Mouse (Mus musculus) forebrain, embryonic 10.5 days (tissue): ENCODE measurements around the gene Cdk14. TPM values are rescaled to one million over a fixed set of nuclear protein-coding genes. Genes with fewer than 3 reads are reported as not detected.
A peak's percentile ranks its signal among the peaks of the same experiment; 100 is the strongest.

Experiments used
- DNase-seq: peaks from one replicate; pipeline ENCODE4 v3.0.0-alpha.2; 2017; ENCODE audit warnings: low spot score; ENCODE audit errors: extremely low spot score
- H3K27ac ChIP-seq: fragments of 300-500 bp; sonication (generic); 2 replicates; pipeline ENCODE4 v1.5.1; 2016; ENCODE audit warnings: mild to moderate bottlenecking
- H3K27me3 ChIP-seq: fragments of 300-500 bp; sonication (generic); 2 replicates; pipeline ENCODE4 v1.6.1; 2016; ENCODE audit warnings: mild to moderate bottlenecking; ENCODE audit not compliant: poor library complexity, severe bottlenecking
- H3K36me3 ChIP-seq: fragments of 300-500 bp; sonication (generic); replicated peaks from 2 replicates; pipeline ENCODE4 v1.6.1; 2016; ENCODE audit warnings: mild to moderate bottlenecking, moderate library complexity
- H3K4me1 ChIP-seq: fragments of 300-500 bp; sonication (generic); 2 replicates; pipeline ENCODE4 v1.6.1; 2016
- H3K4me3 ChIP-seq: fragments of 300-500 bp; sonication (generic); 2 replicates; pipeline ENCODE4 v1.5.1; 2016; ENCODE audit warnings: mild to moderate bottlenecking, moderate library complexity
- H3K9me3 ChIP-seq: fragments of 300-500 bp; sonication (generic); 2 replicates; pipeline ENCODE4 v1.6.1; 2016; ENCODE audit warnings: mild to moderate bottlenecking, moderate library complexity
- WGBS: fragments of 180-500 bp; shearing (Covaris S2); methylation state at CpG from one replicate; pipeline ENCODE4 v1.1.7; 2016; 5-methylcytosine and 5-hydroxymethylcytosine counted together
- polyA plus RNA-seq: library from polyadenylated mRNA; unstranded; fragments of >200 nt; fragmentation: Nextera tagmentation; extraction: Ambion mirVana; gene quantifications from 2 replicates; pipeline ENCODE4 v1.2.1, GENCODE M21; 2016

The Cdk14 gene
- polyA plus RNA-seq = 9.5 and 9.6 TPM in 2 replicates

DNA sequence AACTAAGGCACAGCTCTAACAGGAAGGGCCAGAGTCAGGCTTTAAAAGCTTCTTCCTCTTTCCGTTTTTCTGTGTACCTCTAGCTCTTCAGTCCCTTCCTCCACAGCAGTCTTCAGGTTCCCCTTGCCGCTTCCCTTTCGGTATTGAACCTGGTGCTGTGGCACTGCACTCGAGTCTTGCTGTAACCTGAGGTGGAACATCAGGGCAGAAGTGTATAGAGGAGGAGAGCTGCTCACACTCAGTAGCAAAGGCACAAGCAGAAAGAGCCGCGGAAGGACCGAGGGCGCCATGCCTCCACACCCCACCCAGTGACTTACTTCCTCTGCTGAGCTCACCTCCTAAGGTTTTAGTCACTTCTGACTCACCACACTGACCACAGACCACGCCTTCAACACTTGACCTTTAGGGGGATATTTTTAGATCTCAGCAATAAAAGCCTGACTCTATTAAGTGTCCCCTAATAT, at the start of gene Cdk14:
Cdk14 (minus strand) TSS at position 321 of the 464 bp plus-strand sequence.
- no peak within 1 kb of the TSS for H3K4me3 ChIP-seq
- 86% methylated on average over 9 of the region's 9 CpGs for WGBS
- H3K36me3 ChIP-seq = no peaks in the 10 kb centered on the region
- H3K4me1 ChIP-seq = no peaks in the 10 kb centered on the region
- no peak for DNase-seq
- no peaks in the 10 kb centered on the region for H3K9me3 ChIP-seq
- H3K27me3 ChIP-seq = no peaks in the 10 kb centered on the region
- no peak within 1 kb of the TSS for H3K27ac ChIP-seq

DNA sequence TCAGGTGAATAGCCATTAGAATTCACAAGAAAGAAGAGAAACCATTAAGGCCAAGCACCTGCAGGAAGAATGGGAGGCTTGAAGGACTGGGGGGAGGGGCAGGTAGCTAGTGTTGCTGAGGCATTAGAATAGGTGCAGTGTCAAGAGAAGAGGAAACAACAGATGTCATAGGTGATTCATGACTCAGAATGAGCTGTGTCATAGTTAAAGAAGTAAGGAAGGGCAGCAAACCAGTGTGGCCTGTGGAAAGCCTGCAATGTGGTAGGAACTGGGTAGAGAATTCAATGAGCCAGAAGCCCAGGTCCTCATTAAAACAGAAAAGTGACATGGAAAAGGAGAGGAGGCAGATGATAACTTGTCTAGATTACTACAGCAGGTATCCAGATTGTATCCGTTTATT, 45.1 kb upstream of the Cdk14 start:
- WGBS = 86% methylated on average over 1 of the region's 1 CpGs
- DNase-seq = no peak
- H3K4me3 ChIP-seq = no peak overlapping the region
- no peaks in the 10 kb centered on the region for H3K4me1 ChIP-seq
- H3K9me3 ChIP-seq = no peaks in the 10 kb centered on the region
- no peaks in the 10 kb centered on the region for H3K27me3 ChIP-seq
- no peaks in the 10 kb centered on the region for H3K36me3 ChIP-seq
- H3K27ac ChIP-seq = no peak overlapping the region

DNA sequence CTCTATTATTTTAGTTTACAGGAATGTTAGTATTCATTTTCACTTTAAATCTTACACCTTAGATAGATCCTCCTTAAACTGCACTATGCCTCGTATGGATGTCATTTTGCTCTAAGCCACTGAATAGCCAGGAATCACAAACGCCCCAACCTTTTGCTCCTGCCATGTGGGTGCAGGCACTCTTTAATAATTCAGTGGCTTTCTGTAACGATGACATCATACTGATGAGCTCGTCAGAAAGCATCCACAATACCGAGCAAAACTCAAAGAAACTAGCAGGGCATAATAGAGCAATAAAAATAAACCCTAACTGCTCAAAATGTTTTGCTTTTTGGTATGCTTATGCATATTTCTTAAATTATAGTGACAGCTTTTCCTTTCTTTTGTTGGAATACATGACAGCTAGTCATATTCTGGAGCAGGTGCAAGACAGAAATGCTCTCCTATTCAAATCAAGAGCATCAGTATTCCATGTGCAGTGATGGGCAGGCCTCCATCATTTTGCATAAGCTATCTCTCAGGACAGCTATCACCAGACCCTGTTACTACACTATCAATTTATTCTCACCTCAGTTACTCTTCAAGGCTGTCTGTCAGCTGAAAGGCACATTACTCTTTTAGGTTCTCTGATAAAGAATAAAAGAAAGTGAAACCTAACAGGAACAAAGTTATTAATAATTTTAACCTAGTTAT, 11.8 kb upstream of the Cdk14 start:
- no peak for DNase-seq
- 86% methylated on average over 5 of the region's 5 CpGs for WGBS
- Histone ChIP-seq H3K27me3 (no peaks in the 10 kb centered on the region), H3K27ac (no peak overlapping the region), H3K36me3 (no peaks in the 10 kb centered on the region), H3K4me1 (no peaks in the 10 kb centered on the region), H3K9me3 (no peaks in the 10 kb centered on the region), H3K4me3 (no peak overlapping the region)

DNA sequence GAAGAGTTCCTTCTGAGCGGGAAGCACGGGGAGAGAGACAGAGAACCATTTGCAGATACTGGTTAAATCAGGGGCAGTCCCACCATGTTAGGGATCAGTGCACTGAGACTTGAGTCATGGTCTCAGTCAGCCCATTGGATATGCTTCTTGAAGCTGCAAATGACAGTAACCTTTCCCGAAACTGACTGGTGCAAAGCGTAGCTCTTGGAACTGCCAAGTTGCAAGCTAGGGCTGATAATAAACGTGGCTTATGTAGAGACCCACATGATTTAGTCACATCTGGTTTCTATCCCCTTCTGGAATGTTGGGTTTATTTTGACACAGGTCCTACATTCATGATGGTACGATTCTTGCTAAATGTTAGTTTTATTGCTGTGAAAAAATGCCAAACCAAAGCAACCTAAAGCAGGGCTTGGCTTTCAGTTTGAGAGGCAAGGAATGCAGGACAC, 3.6 kb upstream of the Cdk14 start:
- 80% methylated on average over 6 of the region's 6 CpGs for WGBS
- Histone ChIP-seq H3K9me3 (no peaks in the 10 kb centered on the region), H3K36me3 (no peaks in the 10 kb centered on the region), H3K4me3 (no peak overlapping the region), H3K27ac (no peak overlapping the region), H3K4me1 (no peaks in the 10 kb centered on the region), H3K27me3 (no peaks in the 10 kb centered on the region)
- no peak for DNase-seq

DNA sequence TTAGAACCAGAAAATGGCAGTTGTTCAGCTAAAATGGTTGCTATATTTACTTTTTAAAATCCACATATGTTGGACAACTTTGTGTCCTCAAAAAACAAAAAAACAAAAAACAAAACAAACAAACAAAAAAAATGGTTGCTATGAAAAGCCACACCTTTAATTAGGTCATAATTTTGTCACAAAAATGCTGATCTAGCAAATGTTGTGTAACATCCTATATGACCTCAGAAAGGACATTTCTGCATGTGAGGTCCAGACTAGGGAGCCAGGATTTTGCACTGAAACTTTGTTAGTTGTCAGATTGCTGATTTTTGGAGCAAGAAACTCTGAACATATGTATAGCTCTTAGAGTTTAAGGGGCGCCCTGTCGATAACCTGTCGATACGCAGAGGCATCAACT, 3.0 kb upstream of the Cdk14 start:
- Histone ChIP-seq H3K27me3 (no peaks in the 10 kb centered on the region), H3K27ac (no peak overlapping the region), H3K4me1 (no peaks in the 10 kb centered on the region), H3K9me3 (no peaks in the 10 kb centered on the region), H3K4me3 (no peak overlapping the region), H3K36me3 (no peaks in the 10 kb centered on the region)
- no peak for DNase-seq
- 98% methylated on average over 4 of the region's 4 CpGs for WGBS

DNA sequence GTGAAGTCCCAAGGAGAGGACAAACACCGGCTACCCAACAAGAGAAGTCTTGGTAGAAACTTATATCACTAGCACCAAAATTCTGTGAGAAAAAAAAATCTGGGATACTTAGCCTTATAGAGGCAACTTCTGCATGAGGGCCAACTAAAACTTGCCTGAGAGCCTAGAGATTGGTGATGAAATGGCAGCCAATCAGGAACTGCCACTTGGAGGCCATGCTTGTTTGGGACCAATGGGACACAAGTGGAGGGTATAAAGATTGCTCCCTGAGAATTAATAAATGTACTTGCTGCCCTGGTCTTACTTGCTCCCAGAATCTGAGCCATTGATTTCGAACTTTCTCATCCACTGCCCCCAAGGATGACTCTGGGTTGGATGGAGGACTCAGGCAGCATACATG, 1.3 kb upstream of the Cdk14 start:
- 94% methylated on average over 2 of the region's 2 CpGs for WGBS
- no peak overlapping the region for H3K27ac ChIP-seq
- H3K36me3 ChIP-seq = no peaks in the 10 kb centered on the region
- H3K27me3 ChIP-seq = no peaks in the 10 kb centered on the region
- no peak overlapping the region for H3K4me3 ChIP-seq
- no peaks in the 10 kb centered on the region for H3K9me3 ChIP-seq
- no peaks in the 10 kb centered on the region for H3K4me1 ChIP-seq
- no peak for DNase-seq

DNA sequence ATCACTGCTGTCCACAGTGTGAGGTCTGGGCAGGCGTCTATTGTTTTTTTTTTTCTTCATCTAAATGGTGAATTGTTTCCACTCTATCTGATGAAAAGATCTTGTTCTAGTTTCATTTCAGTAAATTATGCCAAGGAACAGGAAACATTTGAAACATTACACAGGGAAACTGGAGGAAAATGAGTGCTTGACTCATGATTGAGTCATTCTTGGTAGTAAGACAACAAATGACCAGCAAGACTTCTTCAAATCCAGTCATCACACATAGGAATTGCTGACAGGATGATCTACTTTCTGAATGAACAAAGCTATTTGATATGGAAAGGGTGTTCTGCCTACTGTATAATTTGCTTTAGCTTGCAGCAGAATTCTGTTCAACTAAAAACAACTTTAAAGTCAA, 859 bp downstream of the Cdk14 start:
- 82% methylated on average over 1 of the region's 1 CpGs for WGBS
- no peaks in the 10 kb centered on the region for H3K4me1 ChIP-seq

DNA sequence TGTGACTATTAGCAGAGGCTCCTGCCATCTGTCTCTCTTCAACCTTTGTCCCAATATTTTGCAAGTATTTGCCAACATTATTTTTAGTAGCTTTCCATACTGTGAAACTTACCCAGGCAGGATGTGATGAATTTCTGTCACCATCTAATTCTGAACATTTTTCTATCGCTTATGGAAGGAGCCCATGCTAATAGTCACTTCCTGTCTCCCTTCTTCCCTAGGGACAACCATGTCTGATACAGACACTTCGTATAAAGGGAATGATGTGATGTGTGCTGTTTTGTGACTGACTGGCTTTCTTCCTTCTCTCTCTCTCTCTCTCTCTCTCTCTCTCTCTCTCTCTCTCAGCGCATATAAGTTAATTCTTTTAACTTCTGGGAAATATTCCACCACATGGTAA, 5.3 kb downstream of the Cdk14 start:
- DNase-seq = no peak
- no peak overlapping the region for H3K27ac ChIP-seq
- H3K9me3 ChIP-seq = no peaks in the 10 kb centered on the region
- no peaks in the 10 kb centered on the region for H3K4me1 ChIP-seq
- WGBS = 94% methylated on average over 3 of the region's 3 CpGs
- no peak overlapping the region for H3K4me3 ChIP-seq
- H3K36me3 ChIP-seq = no peaks in the 10 kb centered on the region
- no peaks in the 10 kb centered on the region for H3K27me3 ChIP-seq

More for the DNA sequence above, 859 bp downstream of the Cdk14 start:
- H3K27ac ChIP-seq = no peak overlapping the region
- no peaks in the 10 kb centered on the region for H3K9me3 ChIP-seq
- no peak overlapping the region for H3K4me3 ChIP-seq
- no peaks in the 10 kb centered on the region for H3K36me3 ChIP-seq
- no peaks in the 10 kb centered on the region for H3K27me3 ChIP-seq
- DNase-seq = no peak

DNA sequence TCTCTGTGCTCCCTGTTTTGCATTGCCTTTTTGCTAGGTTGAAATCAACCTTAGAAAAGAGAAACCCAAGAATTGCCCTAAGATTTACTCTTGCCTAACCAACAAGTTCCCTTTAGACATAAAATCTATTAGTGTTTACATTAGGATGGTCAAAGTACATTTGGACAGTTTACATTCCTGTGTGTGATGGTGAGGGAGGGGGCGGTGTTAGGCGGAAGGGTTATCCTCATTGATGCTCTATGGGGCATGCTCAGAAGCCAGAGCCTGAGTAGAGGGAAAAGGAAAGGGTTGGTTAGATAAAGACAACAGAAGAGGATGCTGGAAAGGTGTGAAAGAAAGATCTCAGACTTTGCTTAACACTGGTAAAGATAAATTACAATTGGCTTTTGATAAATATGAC, 8.2 kb downstream of the Cdk14 start:
- 93% methylated on average over 2 of the region's 2 CpGs for WGBS
- DNase-seq = no peak
- Histone ChIP-seq H3K36me3 (no peaks in the 10 kb centered on the region), H3K4me3 (no peak overlapping the region), H3K27ac (no peak overlapping the region), H3K9me3 (no peaks in the 10 kb centered on the region), H3K27me3 (no peaks in the 10 kb centered on the region), H3K4me1 (no peaks in the 10 kb centered on the region)

DNA sequence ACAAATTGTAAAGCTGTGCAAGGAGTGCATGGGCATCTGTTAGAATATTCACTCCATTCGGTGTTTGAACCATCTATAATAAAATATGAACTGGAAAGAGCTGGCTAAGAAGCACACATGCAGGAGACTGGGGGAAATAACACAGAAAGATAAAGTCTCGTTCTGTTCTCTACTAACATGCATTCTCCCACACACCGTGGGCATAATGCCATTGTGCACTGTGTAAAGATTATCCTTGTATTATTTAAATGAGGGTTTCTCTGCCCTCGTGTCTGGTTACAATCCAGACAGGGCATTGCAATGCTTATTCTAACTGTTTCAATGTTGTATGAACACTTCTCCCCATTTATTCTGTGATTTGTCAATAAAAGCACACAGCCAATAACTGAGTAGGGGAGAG, 18.1 kb downstream of the Cdk14 start:
- H3K27ac ChIP-seq = no peak overlapping the region
- H3K4me1 ChIP-seq = no peaks in the 10 kb centered on the region
- no peaks in the 10 kb centered on the region for H3K36me3 ChIP-seq
- 68% methylated on average over 4 of the region's 4 CpGs for WGBS
- no peak overlapping the region for H3K4me3 ChIP-seq
- H3K9me3 ChIP-seq = no peaks in the 10 kb centered on the region
- no peak for DNase-seq
- no peaks in the 10 kb centered on the region for H3K27me3 ChIP-seq

DNA sequence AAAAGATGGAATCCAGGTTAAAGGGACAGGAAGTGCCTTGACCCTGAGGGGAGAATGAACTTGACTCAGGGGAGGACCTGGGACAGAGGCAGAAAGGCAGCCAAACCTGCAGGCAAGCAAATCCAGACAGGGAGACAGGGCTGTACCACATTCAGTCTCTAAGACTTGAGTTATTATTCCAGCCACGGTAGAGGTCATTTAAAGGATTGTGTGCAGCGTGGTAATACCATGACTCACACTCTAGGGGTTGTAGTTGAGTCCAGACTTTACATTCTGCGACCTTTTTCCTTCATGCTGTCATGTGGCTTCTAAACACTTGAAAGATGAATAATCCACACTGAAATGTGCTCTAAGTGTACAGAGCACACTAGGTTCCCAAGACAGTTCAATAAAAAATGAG, 27.3 kb downstream of the Cdk14 start:
- DNase-seq = no peak
- no peaks in the 10 kb centered on the region for H3K27me3 ChIP-seq
- no peaks in the 10 kb centered on the region for H3K4me1 ChIP-seq
- WGBS = 69% methylated on average over 3 of the region's 3 CpGs
- H3K9me3 ChIP-seq = no peaks in the 10 kb centered on the region
- no peaks in the 10 kb centered on the region for H3K36me3 ChIP-seq
- H3K4me3 ChIP-seq = no peak overlapping the region
- no peak overlapping the region for H3K27ac ChIP-seq

DNA sequence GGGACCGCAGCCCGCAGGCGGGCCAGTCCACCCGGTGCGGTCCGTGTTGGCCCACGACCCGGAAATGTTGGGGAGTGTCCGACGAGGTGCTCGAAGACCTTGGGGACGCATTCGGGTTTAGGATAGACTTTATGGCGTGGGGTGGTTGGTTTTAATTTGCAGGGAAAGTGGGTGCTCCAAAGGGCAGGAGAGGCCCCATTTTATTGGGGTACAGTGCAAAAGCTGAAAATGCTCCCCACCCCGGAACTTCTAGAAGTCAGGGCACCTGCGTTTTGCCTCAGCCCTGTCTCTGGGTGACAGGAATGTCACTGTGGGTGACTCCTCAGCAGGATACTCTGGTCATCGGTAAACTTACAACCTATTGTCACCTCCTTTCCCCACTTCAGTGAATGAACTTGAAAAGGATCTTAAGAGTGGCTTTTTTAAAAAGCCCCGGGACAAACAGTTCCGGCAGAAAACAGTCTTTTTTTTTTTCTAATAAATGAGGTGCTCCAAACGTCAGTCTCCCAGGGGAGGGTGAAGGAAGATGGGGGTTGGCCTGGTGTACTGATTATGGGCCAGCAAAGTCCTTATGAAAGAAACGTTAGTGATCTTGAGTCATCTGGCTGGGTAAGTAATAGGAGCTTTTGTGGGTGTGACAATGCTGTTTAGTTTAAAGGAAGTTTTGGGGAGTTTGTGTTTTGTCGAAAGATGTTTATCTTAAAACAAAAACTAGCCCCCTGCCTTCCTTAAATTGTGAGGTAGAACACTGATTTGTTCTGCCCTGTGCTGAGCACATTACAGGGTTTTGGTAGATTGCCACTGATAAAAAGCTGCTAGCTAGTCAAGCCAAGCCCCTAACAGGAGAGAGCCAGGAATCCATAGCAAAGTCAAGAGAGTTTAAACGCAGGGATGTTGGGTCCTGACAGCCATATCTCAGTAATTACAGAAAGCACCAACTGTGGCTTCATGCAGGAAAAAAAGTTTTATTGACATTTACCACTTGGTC, 39.1 kb downstream of the Cdk14 start:
- Histone ChIP-seq H3K27me3 (peaks cover 5% of the 10 kb centered on the region; the same call in 1 of the 2 replicates), H3K4me1 (peaks cover 15% of the 10 kb centered on the region), H3K9me3 (no peaks in the 10 kb centered on the region), H3K36me3 (no peaks in the 10 kb centered on the region), H3K27ac (peak overlapping the region; percentile 95), H3K4me3 (peak overlapping the region; percentile 74)
- DNase-seq = no peak
- 6% methylated on average over 23 of the region's 23 CpGs for WGBS
